Mouse (Mus musculus): ENCODE measurements around the gene Sirt1. TPM values are rescaled to one million over a fixed set of nuclear protein-coding genes. Genes with fewer than 3 reads are reported as not detected.
A peak's percentile ranks its signal among the peaks of the same experiment; 100 is the strongest.
"Not testable (repeated sequence)": the region's sequence is repeated elsewhere in the genome, so short reads cannot be mapped to it uniquely, and the experiment has no call there.

Sirt1 gene
- total RNA-seq, 2 experiments from 2014 or later, result 9.9 to 12.0 TPM

DNA sequence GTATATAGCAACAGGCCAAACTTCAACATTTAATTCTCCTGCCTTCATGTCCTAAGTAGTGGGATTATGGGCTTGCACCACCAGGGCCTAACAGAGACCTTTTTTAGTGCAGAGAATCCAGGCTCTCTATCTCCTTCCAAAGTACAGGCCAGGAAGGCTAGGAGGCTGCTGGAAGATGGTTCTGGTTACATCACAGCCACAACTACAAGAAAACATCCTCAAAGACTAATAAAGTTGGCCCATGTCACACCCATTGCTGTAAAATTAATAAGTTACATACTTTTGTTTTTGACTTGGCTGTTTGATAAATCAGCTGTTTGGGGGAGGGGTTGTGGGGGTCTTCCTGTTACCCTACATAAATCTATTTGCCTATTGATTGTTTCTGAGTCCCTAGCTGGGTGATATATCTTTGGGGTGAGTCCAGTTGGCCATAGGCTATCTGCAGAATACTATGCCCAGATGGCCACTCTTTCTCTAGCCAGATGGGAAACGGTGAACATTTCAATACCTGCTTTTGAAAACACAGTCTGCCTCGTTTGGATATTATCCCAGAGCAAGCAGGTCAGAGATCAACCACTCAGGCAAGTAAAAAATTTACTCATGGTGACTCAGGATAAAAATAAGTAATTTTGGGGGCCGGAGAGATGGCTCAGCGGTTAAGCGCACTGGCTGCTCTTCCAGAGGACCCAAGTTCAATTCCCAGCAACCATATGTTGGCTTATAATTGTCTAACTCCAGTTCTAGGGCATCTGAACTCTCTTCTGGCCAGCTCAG lies 21.4 kb upstream of the Sirt1 start:
- intact Hi-C loops (cut with DNase I), result no loop called here
- no peak for DNase-seq (ENCODE audit: low spot score)

DNA sequence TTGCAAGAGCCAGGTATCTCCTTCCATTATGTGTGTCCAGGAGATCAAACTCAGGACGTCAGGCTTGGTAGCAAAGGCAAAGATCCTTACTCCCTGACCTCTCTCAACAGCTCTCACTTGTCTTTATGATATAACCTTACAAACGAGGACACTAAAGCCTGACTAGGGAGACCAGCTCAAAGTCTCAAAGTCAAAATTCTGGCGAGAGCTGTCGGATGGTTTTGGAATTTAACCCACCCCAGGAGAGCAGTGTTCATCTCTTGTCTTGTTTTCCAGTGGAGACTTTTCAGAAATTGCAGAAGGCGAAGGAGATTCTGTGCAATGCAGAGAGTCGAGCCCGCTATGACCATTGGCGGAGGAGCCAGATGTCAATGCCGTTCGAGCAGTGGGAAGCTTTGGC lies 15.5 kb upstream of the Sirt1 start:
- DNase-seq (ENCODE audit: low spot score), result no peak
- intact Hi-C loops (cut with DNase I), result no loop called here

DNA sequence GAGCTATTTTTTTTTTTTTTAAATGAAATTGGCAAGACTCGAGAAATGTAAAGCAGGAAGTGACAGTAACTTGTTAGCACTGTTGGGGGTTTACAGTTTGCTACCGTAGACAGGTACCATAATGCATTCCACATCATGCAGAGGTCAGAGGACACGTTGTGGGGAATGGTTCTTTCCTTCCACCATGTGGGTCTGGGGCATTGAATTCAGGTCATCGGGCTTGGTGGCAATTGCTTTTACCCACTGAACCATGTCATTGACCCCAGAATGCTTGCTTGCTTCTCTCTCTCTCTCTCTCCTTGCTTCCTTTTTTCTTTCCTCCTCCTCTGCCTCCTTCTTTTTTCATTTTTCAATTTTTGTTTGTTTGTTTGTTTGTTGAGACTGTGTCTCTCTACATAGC lies 7.4 kb upstream of the Sirt1 start:
- no peak for DNase-seq (ENCODE audit: low spot score)
- intact Hi-C loops (cut with DNase I), result loop anchor here (5.0 kb wide), 1 partner anchor 38 kb away; no protein-coding TSS in a partner anchor

DNA sequence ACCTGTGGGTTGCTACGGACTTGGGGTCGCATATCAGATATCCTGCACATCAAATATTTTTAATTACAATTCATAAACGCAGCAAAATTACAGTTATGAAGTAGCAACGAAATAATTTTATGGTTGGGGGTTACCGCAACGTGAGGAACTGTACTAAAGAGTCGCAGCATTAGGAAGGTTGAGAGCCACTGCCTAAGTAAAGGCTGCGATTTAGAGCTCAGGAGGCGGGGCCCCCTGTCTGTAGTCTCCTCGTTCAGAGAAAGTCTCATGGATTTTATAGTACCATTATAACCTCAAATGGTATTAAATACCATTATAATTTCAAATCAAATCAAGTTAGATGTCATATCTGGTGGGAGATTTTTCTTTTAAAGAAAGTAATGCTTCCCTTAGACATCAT lies 5.5 kb upstream of the Sirt1 start:
- DNase-seq (ENCODE audit: low spot score), result no peak
- intact Hi-C loops (cut with DNase I), result loop anchor here (5.0 kb wide), 1 partner anchor 40 kb away; no protein-coding TSS in a partner anchor

DNA sequence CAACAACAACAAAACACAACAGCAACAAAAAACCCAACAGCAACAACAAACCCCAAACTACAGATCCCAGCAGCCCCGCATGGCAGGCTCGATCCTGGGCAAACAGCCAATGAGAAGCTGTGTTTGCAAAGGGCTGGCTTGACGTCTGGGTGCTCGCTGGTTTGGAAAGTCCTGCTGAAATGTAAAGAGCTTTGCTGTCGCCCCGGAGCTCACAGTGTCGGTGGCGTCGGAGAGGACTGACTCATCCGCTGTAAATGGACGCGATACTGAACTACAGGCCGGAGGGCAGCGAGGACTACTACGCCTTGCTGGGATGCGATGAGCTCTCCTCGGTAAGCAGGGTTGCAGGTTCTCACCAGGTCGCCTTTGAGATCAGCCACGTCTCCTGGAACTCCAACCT lies 4.9 kb upstream of the Sirt1 start:
- DNase-seq (ENCODE audit: low spot score), result peak; percentile 47
- intact Hi-C loops (cut with DNase I), result loop anchor here (5.0 kb wide), 1 partner anchor 41 kb away; no protein-coding TSS in a partner anchor

DNA sequence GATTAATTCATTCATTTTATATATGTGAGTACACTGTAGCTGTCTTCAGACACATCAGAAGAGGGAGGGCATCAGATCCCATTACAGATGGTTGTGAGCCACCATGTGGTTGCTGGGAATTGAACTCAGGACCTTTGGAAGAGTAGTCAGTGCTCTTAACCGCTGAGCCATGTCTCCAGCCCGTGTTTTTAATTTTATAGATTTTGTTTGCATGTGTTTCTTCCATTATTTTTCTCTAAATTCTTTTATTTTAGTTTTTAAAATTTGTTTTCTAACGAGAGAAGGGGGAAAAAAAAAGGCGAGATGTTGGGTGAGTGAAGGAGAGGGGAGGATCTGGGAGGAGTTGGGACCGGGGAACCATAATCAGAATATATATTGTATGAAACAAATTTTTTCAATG lies 4.4 kb upstream of the Sirt1 start:
- intact Hi-C loops (cut with DNase I), result loop anchor here (5.0 kb wide), 1 partner anchor 41 kb away; no protein-coding TSS in a partner anchor
- DNase-seq (ENCODE audit: low spot score), result not testable (repeated sequence)

DNA sequence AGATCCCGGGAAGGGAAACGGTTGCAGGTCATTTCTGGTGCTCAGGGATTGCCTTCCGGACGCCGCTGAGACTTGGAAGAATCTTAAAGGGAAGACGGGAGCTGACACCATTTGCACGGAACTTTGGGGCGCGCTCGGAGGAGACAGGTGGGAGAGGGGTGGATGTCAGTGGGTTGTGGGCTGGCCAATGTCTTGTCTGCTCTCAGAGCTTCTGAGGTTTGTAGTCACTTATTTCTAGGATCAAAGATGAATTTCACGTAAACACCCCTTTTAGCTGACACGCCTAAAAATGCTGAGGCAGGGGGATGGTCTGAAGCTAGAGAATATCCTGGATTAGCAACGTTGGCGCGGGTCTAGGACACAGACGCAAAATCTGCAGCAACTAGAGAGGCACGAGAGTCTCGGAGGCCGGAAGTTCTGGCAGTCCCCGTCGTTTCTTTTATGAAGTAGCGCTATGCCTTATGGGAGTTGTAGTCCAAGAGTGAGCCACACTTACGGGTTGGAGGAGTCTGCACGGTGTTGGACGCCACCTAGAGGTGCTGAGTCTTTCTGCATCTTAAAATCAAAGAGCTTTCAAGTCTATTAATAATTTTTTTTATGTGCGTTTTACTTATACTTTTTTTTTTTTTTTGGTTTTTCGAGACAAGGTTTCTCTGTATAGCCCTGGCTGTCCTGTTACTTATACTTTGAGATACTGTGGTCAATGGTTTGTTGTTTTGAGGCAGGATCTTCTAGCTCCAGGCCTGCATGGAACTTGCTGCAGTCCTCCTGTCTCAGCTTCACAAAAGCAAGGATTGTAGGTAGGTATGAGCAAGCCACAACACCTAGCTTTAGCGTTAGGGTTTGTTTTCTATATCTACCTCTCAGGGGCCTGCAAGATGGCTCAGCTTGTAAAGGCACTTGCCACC lies 1.1 kb upstream of the Sirt1 start, which contains the start of gene Dnajc12:
TSS of gene Dnajc12 (plus strand) at position 72 of the 908 bp plus-strand sequence.
- DNase-seq (ENCODE audit: low spot score), result peak; percentile 52
- intact Hi-C loops (cut with DNase I), result loop anchor here (5.0 kb wide), 1 partner anchor 140 kb away; the partner anchor contains the start of gene Herc4

DNA sequence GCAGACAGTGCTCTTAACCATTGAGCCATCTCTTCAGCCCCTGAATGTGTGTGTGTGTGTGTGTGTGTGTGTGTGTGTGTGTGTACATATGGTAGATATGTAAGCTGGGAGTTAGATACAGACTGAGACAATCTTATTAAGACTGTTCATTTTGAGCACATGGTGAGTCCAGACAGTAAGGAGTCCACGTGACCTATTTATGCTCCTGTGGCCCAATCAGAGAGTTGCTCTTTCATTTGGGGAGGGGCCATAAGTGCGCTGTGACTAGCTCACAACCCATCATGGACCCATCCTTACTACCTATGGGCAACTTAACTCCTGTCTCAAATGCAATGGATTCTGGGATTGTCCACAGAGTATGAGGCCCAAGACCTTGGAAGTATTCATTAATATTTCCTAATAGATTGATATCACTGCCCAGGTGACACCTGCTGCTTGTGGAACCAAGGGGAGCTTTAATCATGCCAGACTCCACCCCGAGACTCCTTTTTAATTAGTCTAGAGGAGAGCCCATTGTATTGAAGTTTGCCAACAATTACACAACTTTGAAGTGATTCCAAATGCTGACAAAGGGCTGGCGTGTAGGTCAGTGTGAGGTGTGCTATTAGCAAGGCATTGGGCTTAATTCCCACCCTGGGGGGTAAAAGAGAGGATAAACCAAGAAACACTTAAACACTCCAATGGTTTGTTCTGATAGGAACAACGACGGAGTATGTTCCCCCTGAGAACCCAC lies 2.4 kb downstream of the Sirt1 start:
- intact Hi-C loops (cut with DNase I), result no loop called here

DNA sequence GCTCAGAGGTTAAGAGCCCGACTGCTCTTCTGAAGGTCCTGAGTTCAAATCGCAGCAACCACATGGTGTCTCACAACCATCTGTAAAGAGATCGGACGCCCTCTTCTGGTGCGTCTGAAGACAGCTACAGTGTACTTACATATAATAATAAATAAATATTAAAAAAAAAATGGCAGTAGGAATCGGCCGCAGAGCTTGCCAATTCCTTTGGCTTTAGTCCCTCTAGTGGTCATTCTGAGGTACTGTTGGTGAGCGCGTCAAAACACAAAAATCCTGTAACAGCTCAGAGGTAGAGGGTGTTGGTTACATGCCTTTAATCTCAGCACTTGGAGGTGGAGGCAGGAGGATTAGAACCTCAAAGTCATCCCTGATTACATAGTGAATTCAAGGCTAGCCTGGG lies 4.0 kb downstream of the Sirt1 start:
- intact Hi-C loops (cut with DNase I), result loop anchor here (1.0 to 2.0 kb wide), 2 partner anchors 37 to 69 kb away; no protein-coding TSS in a partner anchor
- peak; percentile 4 for DNase-seq (ENCODE audit: low spot score)

More for the DNA sequence above, 2.4 kb downstream of the Sirt1 start:
- DNase-seq (ENCODE audit: low spot score), result no peak

DNA sequence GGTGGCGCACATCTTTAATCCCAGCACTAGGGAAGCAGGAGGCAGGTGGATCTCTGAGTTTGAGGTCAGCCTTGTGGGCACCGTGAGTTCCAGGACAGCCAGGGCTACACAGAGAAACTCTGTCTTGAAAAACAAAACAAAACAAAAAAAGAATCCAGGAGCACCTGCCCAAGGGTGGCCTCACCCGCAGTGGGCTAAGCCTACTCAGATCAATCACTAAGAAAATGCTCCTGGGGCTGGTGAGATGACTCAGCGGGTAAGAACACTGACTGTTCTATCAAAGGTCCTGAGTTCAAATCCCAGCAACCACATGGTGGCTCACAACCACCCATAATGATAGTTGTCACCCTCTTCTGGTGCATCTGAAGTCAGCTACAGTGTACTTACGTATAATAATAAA lies 5.2 kb downstream of the Sirt1 start:
- no peak for DNase-seq (ENCODE audit: low spot score)
- intact Hi-C loops (cut with DNase I), result loop anchor here (1.0 to 2.0 kb wide), 2 partner anchors 36 to 224 kb away; no protein-coding TSS in a partner anchor

DNA sequence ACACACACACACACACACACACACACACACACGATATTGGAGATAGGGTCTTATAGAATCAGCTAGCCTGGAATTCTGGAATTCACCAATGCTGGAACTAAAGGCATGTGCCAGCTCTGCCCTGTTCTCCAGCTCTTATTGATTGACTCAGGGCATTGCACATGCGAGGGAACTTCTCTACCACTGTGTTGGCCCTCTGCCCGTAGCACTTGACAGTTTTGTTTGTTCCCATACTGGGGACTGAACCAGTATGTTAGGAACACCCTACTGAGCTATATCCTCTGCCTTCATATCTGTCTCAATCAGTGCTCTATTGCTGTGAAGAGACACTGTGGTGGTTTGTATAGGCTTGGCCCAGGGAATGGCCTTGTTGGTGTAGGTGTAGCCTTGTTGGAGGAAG lies 13.5 kb downstream of the Sirt1 start:
- intact Hi-C loops (cut with DNase I), result no loop called here
- no peak for DNase-seq (ENCODE audit: low spot score)

DNA sequence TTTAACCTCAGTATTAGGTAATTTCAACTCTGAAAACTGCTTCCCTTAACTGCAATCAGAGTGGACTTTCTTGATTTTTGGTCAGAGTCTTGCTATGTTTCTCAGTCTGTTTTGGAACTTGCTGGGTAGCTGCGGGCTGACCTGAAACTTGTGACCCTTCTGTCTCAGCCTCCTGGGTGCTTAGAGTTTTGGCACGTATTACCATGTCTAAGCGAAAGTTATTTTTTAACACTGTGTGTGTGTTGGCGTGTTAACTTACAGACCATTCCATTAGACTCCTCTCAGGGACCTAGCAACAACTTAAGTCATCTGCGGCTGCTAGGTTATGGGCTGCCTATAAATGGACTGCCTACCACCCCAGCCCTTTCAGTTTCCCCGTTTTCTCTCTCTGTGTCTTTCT lies 14.1 kb downstream of the Sirt1 start:
- intact Hi-C loops (cut with DNase I), result no loop called here
- no peak for DNase-seq (ENCODE audit: low spot score)

DNA sequence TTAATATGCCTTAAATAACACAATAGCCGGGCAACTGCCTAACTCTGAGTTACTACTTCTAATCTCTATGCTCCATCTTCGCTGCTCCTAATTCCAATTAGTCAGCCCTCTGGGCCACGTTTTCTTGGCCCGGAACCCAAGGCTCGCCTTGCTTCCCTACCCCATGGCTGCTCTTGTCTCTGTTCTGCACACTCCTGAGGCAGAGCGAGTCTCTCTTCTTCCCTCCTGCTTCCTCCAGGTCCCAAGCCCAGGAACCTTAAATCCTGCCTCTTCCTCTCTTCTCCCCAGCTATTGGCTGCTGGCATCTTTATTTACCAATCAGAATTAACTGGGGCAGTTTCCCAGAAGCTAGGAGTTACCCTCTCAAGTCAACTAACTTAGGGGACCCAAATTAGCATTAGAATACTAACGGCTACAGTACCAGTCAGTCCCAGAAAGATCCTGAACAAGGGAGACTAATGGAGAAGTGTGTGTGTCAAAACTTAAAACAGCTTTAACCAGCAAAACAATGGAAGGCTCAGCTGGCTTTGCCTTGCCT lies 15.5 kb downstream of the Sirt1 start:
- intact Hi-C loops (cut with DNase I), result no loop called here
- no peak for DNase-seq (ENCODE audit: low spot score)

DNA sequence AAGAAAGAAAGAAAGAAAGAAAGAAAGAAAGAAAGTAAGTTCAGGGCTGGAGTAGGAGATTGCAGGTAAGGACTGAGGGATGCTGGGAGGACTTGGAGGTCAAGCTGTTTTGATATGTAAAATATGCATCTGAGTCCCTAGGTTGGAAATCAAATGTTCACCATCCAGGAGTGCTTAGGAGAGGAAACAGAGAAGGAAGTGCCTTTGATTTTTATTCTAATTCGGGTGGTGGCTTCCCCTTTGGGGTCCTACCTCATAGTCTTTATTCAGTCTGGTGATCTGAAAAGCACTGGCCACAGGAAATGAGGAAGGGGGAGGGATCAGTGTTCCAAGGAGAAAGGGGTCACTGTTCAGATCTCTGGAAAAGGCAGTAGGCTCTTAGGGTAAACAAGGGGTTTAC lies 21.0 kb downstream of the Sirt1 start:
- intact Hi-C loops (cut with DNase I), result no loop called here
- no peak for DNase-seq (ENCODE audit: low spot score)

DNA sequence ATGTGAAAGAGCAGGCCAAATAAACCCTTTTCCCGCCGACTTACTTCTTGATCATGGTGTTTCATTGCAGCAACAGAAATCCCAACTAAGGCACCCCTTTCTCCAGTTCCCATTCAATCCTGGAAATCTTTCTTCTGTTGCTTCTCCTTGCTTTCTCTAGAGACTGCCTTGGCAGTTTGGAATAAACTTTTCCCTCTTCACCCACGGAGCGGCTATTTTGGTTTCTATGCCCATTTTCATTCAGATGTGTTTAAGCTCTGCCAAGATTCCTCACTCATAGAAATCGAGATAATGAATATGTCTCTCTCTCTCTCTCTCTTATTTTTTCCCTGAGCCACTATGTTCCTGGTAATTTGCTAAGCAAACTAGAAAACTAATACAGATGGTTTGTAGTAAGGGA lies 29.4 kb downstream of the Sirt1 start:
- intact Hi-C loops (cut with DNase I), result no loop called here
- no peak for DNase-seq (ENCODE audit: low spot score)

DNA sequence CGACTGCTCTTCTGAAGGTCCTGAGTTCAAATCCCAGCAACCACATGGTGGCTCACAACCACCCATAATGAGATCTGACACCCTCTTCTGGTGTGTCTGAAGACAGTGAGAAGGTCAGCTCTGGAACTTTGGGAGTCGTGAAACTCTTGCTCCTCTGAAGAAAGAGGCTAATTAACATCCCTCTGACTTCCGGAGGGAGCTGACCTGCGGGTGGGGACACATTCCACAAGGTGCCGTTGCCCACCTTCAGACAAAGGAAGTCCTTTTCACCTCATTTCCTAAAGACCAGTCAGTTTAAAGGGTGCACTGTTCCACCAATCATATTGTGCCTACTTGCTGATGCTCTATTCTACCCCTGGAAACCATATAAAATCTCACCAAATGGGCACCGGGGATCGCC lies 30.4 kb downstream of the Sirt1 start:
- DNase-seq (ENCODE audit: low spot score); intact Hi-C loops (cut with DNase I): not testable (repeated sequence)

DNA sequence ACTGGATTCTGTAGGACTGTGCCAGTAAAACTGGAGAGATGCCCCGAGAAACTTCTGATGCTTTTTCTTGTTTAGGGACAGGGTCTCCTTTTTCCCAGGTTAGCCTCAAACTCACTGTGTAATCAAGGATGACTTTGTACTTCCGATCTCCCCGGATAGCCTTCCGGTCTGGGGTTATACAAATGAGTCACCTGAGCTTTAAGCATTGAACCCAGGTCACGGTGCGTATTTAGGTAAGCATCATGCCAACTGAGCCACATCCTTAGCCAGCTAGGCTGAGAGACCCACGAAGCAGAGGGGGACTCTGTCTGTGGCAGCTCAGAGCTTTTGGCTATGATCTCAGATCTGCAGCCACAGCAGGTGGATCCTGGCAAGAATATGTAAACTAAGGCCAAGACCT lies 30.8 kb downstream of the Sirt1 start:
- intact Hi-C loops (cut with DNase I), result no loop called here
- DNase-seq (ENCODE audit: low spot score), result no peak

DNA sequence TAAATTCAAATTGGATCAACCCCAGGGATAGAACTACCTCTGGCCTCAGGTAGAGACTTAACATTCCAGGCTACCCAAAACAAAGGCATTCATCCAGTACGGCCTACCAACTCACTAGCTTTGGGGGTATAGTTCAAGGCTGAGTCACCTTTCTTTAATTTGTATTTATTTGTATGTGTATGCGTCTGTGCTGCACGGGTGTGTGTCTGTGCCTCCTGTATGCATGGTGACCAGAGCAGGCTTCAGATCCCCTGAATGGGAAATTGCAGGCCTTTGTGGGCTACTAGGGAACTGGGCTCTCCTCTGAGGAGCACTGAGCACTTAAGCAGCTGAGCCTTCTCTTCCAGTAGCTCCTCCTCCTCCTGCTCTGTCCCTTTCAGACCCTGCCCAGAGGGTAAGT lies 33.2 kb downstream of the Sirt1 start:
- intact Hi-C loops (cut with DNase I), result no loop called here
- DNase-seq (ENCODE audit: low spot score), result no peak

DNA sequence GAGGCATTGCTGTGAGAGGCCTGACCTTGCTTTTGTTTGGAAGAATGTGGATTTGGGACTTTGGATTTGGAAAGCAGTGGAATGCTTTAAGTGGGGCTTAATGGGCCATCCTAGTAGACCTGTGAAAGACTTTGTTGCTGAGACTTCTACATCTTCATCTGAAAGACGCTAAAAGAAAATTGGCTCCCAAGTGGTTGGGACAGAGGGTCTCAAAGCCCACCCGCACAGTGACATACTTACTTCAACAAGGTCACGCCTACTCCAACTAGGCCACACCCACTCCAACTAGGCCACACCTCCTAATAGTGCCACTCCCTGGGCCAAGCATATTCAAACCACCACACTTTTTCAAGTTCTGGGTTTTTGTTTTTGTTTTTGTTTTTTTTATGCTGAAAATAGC lies 36.8 kb downstream of the Sirt1 start:
- intact Hi-C loops (cut with DNase I), result no loop called here
- DNase-seq (ENCODE audit: low spot score), result no peak

DNA sequence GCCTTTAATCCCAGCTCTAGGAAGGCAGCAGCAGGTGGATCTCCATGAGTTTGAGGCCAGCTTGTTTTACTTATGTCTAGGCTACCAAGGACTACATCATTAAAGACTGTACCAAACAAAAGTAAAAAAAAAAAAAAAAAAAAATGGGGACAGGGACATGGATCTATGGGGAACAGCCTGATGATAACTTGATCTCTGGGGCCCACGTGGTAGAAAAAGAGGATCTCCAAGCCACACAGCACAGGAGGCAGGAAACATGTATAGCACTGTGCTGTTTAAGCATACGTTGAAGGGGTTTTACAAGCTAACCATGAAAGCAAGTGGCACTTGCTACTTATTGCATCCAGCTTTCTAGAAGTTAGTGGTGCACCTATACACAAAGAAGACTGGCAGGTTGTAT lies 40.2 kb downstream of the Sirt1 start:
- intact Hi-C loops (cut with DNase I), result loop anchor here (2.0 kb wide), 1 partner anchor 35 kb away; no protein-coding TSS in a partner anchor
- DNase-seq (ENCODE audit: low spot score), result no peak

Measured in heart, postnatal 25 days (tissue).